Mouse (Mus musculus): ENCODE measurements around the gene Il17f.
A peak's percentile ranks its signal among the peaks of the same experiment; 100 is the strongest.
"Not testable (repeated sequence)": the region's sequence is repeated elsewhere in the genome, so short reads cannot be mapped to it uniquely, and the experiment has no call there.

Il17f gene

DNA sequence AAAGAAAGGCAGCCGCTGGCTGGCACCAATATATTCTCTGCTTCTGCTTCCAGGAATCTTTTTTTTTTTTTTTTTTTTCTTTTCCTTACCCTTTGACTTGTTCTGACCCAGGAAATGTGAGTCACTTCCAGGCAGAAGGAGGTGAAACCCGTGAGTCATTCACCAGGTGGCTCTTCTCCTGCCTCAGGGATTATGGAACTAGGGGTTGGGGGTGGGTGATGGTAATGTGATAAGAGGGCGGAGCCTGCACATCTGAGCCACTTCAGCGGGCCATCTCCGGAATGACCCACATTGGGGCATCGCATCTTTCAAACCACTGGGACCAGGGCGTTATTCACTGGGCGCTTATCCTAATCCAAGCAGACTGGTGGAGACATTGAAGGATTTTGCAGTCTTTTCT lies 3.4 kb downstream of the Il17f start:
- DNase-seq (ENCODE audit: low read depth, low spot score), result no peak

DNA sequence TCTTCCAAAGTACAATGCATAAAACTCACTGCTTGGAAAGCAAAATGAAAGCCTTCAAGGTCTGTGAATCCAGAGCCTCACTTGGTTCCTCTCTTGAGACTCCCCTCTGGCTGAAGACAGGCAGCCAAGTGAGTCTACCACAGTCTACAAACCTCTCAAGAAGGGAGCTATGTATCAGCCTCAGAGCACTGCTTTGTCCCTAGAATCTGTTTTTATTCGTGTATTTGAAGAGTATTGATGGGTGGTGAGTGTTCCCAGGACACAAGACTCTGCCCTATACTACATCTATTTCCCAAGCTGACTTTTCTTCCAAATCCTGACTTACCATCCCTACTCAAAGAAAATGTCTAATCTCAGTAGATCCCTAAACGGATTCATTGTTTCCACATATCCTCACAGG lies 12.1 kb downstream of the Il17f start:
- DNase-seq (ENCODE audit: low read depth, low spot score), result no peak

- not testable (repeated sequence) for DNase-seq (ENCODE audit: low read depth, low spot score)
Observed at GRCm38 (mm10) chr1:20774026-20774730, 16.2 kb downstream of the Il17f start.

- no peak for DNase-seq (ENCODE audit: low read depth, low spot score)
Observed at GRCm38 (mm10) chr1:20766526-20766925, 23.9 kb downstream of the Il17f start.

- no peak for DNase-seq (ENCODE audit: low read depth, low spot score)
Observed at GRCm38 (mm10) chr1:20761411-20761810, 29.0 kb downstream of the Il17f start.

- no peak for DNase-seq (ENCODE audit: low read depth, low spot score)
Observed at GRCm38 (mm10) chr1:20760331-20760730, 30.1 kb downstream of the Il17f start.

GRCm38 (mm10) chr1:20759799-20760198 lies 30.6 kb downstream of the Il17f start:
- DNase-seq (ENCODE audit: low read depth, low spot score), result no peak

DNA sequence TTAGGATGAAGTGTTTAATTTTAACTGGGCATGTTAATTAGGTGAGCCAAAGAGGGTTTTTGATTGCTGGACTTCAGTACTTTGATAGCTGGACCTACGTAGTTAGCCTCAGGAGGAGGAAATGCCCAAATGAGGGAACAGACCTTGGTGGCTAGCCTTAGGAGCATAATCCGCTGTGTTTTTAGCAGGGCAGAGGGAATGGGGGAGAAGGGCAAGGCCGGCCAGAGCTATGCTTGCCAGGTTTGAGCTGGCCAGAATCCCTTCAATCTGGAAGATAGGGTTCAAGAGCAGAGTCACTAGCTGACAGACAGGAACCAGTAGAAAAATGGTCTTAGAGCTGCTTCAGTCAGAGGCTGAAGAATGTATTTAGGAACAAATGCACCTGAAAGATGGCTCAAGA lies 32.8 kb downstream of the Il17f start:
- no peak for DNase-seq (ENCODE audit: low read depth, low spot score)

DNA sequence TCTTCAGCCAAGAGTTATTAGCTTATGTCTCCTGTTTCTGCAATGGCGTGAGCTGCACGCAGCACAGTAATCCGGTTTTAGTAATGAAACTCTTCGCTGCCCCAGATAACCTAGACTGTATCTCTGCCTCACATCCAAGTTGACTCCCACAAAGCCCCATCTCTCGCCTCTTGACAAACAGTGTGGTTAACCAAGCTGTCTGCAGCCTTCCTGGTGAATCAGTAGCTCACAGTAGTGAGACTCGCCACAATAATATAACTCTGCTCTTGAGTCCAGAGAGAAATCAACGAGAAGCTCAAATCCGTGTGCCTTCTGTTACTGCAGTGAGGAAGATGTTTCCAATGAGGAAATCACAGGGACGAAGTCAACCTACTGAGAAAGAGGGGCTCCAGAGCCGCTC lies 36.0 kb downstream of the Il17f start:
- DNase-seq (ENCODE audit: low read depth, low spot score), result no peak

GRCm38 (mm10) chr1:20740496-20740998 lies 49.9 kb downstream of the Il17f start:
- no peak for DNase-seq (ENCODE audit: low read depth, low spot score)

DNA sequence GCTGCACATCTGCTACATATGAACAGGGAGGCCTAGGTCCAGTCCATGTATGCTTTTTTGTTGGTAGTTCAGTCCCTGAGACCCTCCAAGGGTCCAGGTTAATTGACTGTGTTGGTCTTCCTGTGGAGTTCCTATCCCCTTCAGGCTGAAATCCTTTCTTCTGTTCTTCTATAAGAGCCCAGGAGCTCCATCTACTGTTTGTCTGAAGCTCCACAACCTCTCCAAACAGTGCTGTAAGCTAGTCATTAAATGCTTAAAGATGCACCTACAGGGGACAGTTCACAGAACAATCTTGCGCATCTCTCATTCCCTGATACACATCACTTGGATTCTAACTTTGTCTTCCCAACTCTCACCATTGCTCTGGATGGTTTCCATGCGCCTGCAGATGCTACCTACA lies 51.9 kb downstream of the Il17f start:
- DNase-seq (ENCODE audit: low read depth, low spot score), result peak; percentile 15

DNA sequence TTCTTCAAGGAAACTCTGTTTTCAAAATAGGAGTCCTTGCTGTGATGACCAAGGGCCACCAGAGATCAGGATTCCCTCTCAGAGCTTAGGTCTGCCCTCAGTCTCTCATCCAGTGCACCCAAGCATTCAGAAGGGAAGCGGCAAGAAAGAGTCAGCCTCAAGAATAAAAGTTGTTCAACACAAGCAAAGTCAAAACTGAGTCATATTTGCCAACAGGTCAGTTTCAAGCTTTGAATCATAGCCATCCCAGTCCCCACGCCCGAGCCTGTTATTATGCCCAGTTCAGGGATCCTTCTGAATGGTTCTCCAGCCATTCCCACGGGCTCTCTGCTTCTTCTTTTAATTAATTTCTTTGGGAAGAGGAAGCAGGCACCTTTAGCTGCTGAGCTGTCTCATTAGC lies 53.8 kb downstream of the Il17f start:
- DNase-seq (ENCODE audit: low read depth, low spot score), result no peak

DNA sequence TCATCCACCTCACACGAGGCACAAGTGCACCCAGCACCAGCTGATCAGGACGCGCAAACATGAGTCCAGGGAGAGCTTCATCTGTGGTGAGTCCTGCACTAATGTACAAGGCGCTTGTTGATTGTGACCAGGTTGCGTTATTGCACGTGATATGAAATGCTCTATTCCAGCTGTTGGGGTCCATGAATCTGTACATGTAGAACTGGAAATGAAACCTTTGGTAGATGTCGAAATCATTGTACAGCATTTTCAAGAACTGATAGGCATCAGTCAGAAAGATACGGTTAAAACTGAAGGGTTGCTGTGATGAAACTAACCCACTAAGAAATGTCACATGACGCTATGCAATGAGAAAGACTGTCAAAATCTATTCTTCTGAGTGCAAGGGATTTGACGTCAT lies 59.5 kb downstream of the Il17f start, which contains the start of gene Il17a:
Gene Il17a, plus strand, starts transcription at position 3 of the 400 bp plus-strand sequence.
- no peak for DNase-seq (ENCODE audit: low read depth, low spot score)

Measured in skeletal muscle tissue, adult 2 months (tissue).